Mouse (Mus musculus): ENCODE results near the gene Sesn3. TPM values are rescaled to one million over a fixed set of nuclear protein-coding genes. Genes with fewer than 3 reads are reported as not detected.

Sesn3 gene
- polyA plus RNA-seq, 1 experiment = 36.7 TPM

- peaks cover 9% of the 10 kb centered on the region for H3K4me1 ChIP-seq (ENCODE audit: control insufficient read depth, insufficient read depth, low read length)
- no peak for TF ChIP-seq CTCF (IDR thresholded peaks at IDR 0.05; ENCODE audit: extremely low read depth, insufficient read depth, low read length)
- TF ChIP-seq POLR2A (IDR thresholded peaks at IDR 0.05; ENCODE audit: extremely low read depth, insufficient read depth, low read length) = no peak
- no peak overlapping the region for H3K27ac ChIP-seq (ENCODE audit: insufficient read depth, low read length)
- no peak overlapping the region for H3K4me3 ChIP-seq (ENCODE audit: insufficient read depth, low read length)
Observed at GRCm38 (mm10) chr9:14299819-14300218, 25.0 kb downstream of the Sesn3 start.

GRCm38 (mm10) chr9:14300795-14301194, 25.9 kb downstream of the Sesn3 start:
- Histone ChIP-seq H3K4me1 (ENCODE audit: control insufficient read depth, insufficient read depth, low read length) (peaks cover 9% of the 10 kb centered on the region), H3K4me3 (ENCODE audit: insufficient read depth, low read length) (no peak overlapping the region), H3K27ac (ENCODE audit: insufficient read depth, low read length) (no peak overlapping the region)
- TF ChIP-seq CTCF (IDR thresholded peaks at IDR 0.05; ENCODE audit: extremely low read depth, insufficient read depth, low read length) (no peak), POLR2A (IDR thresholded peaks at IDR 0.05; ENCODE audit: extremely low read depth, insufficient read depth, low read length) (no peak)

DNA sequence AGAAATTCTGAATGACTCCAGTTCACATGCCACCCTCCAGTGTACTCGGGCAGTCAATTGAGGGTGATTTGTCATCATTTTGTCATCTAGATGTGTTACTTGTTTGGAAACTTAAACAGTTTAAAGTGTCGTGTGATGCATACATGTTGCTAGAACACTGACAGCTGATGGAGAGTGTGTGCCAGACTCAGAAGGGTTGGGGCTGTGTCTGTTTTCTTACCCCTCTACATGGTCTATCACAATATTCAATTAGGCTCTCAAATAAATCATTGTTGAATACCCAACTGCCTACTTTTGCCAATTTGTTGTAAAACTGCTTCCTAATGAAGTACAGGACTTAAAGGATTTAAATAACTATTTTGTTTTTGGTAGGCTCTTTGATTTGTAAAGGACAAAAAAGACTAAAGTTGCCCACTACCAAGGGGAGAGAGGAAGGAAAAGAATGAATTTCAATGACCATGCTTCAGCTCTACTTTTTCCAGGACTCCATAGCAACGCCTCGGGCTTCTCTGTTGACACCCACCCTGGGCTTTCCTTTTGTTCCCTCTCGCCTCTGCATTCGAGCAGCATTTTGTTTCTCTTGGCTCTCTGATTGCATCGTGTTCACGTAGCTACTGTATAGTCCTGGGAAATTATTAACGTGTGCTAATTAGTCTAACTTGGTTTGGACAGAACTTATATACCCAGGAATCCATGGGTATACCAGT, 29.5 kb downstream of the Sesn3 start:
- H3K27ac ChIP-seq (ENCODE audit: insufficient read depth, low read length) = no peak overlapping the region
- peaks cover 9% of the 10 kb centered on the region for H3K4me1 ChIP-seq (ENCODE audit: control insufficient read depth, insufficient read depth, low read length)
- TF ChIP-seq POLR2A (IDR thresholded peaks at IDR 0.05; ENCODE audit: extremely low read depth, insufficient read depth, low read length) (no peak), CTCF (IDR thresholded peaks at IDR 0.05; ENCODE audit: extremely low read depth, insufficient read depth, low read length) (no peak)
- no peak overlapping the region for H3K4me3 ChIP-seq (ENCODE audit: insufficient read depth, low read length)

DNA sequence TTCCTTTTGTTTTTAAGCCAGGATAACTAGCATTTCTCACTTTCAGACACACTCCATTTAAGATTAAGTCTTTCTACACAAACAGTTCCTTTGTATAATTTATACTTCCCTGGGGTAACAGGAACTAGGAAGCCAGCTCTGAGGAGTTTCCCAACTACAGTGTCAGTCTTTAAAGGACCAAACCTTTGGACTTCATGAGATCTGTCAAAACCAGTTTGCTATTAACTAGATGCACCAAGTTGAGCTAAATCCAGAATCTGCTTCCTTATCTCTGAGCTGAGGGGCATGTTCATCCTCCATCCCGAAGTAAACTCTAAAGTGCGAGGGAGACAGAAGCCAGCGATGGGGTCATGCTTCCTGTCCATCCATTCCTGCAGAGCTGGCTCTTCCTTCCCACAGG, 32.5 kb downstream of the Sesn3 start:
- TF ChIP-seq POLR2A (IDR thresholded peaks at IDR 0.05; ENCODE audit: extremely low read depth, insufficient read depth, low read length) = no peak
- no peak for TF ChIP-seq CTCF (IDR thresholded peaks at IDR 0.05; ENCODE audit: extremely low read depth, insufficient read depth, low read length)
- H3K4me3 ChIP-seq (ENCODE audit: insufficient read depth, low read length) = no peak overlapping the region
- no peak overlapping the region for H3K27ac ChIP-seq (ENCODE audit: insufficient read depth, low read length)
- H3K4me1 ChIP-seq (ENCODE audit: control insufficient read depth, insufficient read depth, low read length) = peaks cover 7% of the 10 kb centered on the region

DNA sequence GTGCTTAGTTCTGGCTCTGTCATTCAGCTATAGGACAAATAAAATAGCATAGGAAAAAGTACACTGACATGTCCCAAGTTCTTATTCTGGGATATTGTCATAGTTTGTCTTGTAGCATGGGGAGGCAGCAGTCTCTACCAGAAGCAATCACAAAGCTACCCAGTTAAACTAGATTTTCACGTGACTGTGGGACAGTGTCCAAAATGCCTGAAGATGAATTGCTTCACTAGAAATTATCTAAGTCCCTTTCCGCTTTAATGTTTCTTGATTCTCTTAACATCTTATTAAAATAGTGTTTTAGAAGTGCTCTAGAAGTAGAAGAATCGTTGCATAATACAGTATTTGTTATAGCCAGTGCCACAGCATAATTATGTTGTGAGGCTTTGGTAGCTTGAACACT, 39.1 kb downstream of the Sesn3 start:
- Histone ChIP-seq H3K4me3 (ENCODE audit: insufficient read depth, low read length) (no peak overlapping the region), H3K4me1 (ENCODE audit: control insufficient read depth, insufficient read depth, low read length) (no peaks in the 10 kb centered on the region), H3K27ac (ENCODE audit: insufficient read depth, low read length) (no peak overlapping the region)
- TF ChIP-seq POLR2A (IDR thresholded peaks at IDR 0.05; ENCODE audit: extremely low read depth, insufficient read depth, low read length) (no peak), CTCF (IDR thresholded peaks at IDR 0.05; ENCODE audit: extremely low read depth, insufficient read depth, low read length) (no peak)

DNA sequence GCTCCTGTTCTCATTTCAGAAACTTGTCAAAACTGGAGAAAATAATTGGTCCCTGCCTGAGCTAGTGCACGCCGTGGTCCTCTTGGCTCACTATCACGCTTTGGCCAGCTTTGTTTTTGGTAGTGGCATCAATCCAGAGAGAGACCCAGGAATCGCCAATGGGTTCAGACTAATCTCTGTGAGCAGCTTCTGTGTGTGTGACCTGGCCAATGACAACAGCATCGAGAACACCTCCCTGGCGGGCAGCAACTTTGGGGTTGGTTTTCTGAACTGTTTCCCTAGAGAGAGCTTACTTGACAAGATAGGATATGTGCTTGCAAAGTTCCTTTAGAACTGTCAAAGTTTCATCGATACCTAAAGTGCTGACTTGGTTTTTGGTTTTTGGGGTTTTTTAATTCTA, 39.6 kb downstream of the Sesn3 start:
- Histone ChIP-seq H3K4me3 (ENCODE audit: insufficient read depth, low read length) (no peak overlapping the region), H3K4me1 (ENCODE audit: control insufficient read depth, insufficient read depth, low read length) (no peaks in the 10 kb centered on the region), H3K27ac (ENCODE audit: insufficient read depth, low read length) (no peak overlapping the region)
- TF ChIP-seq CTCF (IDR thresholded peaks at IDR 0.05; ENCODE audit: extremely low read depth, insufficient read depth, low read length) = no peak
- no peak for TF ChIP-seq POLR2A (IDR thresholded peaks at IDR 0.05; ENCODE audit: extremely low read depth, insufficient read depth, low read length)

DNA sequence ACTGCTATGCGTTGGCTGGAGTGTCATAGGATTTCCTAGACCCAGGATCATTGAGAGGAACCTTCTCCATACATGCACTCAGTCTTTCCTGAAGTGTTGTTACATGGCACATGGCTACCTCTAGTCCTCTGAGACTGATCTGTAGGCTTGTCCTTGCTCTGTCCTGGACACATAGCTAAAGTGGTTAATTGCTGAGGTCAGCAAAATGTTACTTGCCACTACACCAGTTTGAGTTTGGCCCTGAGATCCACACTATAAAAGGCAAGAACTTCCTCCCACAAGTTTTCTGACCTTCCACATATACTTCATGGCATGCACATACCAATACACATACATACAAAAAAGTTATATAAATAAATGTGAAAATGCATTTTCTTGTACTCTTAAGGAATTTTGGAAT, 41.8 kb downstream of the Sesn3 start:
- no peak overlapping the region for H3K4me3 ChIP-seq (ENCODE audit: insufficient read depth, low read length)
- H3K4me1 ChIP-seq (ENCODE audit: control insufficient read depth, insufficient read depth, low read length) = no peaks in the 10 kb centered on the region
- no peak overlapping the region for H3K27ac ChIP-seq (ENCODE audit: insufficient read depth, low read length)
- TF ChIP-seq POLR2A (IDR thresholded peaks at IDR 0.05; ENCODE audit: extremely low read depth, insufficient read depth, low read length) (no peak), CTCF (IDR thresholded peaks at IDR 0.05; ENCODE audit: extremely low read depth, insufficient read depth, low read length) (no peak)

DNA sequence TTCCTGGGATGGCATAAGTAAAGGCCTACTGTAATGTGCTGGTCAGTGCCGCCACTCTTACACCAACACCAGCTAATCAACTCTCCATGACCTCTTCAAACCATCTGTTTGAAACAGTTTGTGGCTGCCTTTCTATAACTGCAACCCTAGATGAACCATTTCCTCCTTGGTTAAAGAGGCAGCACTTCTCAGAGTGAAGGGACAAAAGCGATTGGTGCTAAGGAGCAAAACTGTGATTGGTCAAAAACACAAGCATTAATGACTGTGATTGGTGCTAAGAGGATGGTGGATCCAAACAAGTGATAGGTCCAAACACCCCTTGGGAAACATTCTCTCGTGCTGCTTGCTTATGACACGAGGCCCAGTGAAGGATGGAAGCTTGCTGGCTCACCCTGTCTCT, 61.0 kb downstream of the Sesn3 start:
- no peak for TF ChIP-seq CTCF (IDR thresholded peaks at IDR 0.05; ENCODE audit: extremely low read depth, insufficient read depth, low read length)
- TF ChIP-seq POLR2A (IDR thresholded peaks at IDR 0.05; ENCODE audit: extremely low read depth, insufficient read depth, low read length) = no peak
- no peak overlapping the region for H3K27ac ChIP-seq (ENCODE audit: insufficient read depth, low read length)
- H3K4me1 ChIP-seq (ENCODE audit: control insufficient read depth, insufficient read depth, low read length) = peaks cover 3% of the 10 kb centered on the region; the same call in 1 of the 2 replicates
- H3K4me3 ChIP-seq (ENCODE audit: insufficient read depth, low read length) = no peak overlapping the region

DNA sequence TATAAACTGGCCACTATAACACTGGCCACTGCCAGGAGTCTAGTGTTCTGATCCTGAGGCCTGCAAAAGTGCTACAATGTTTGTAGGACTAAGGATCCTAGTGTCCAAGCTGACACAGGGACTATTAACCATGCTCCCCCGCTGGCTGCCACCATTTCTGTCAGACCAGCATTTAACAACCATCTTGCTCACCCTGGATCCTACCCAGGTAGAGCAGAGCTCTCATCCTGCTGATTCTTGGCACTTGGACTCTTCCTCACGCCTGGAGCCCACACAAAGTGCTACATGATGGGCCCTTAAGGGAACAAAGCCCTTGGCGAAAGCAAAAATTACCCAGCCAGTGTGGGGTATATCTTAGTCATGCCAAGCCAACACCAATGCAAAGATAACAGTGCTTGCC, 62.0 kb downstream of the Sesn3 start:
- Histone ChIP-seq H3K4me1 (ENCODE audit: control insufficient read depth, insufficient read depth, low read length) (peaks cover 3% of the 10 kb centered on the region; the same call in 1 of the 2 replicates), H3K4me3 (ENCODE audit: insufficient read depth, low read length) (no peak overlapping the region), H3K27ac (ENCODE audit: insufficient read depth, low read length) (no peak overlapping the region)
- TF ChIP-seq POLR2A (IDR thresholded peaks at IDR 0.05; ENCODE audit: extremely low read depth, insufficient read depth, low read length) (no peak), CTCF (IDR thresholded peaks at IDR 0.05; ENCODE audit: extremely low read depth, insufficient read depth, low read length) (no peak)

GRCm38 (mm10) chr9:14338701-14339100, 63.8 kb downstream of the Sesn3 start:
- Histone ChIP-seq H3K4me3 (ENCODE audit: insufficient read depth, low read length) (no peak overlapping the region), H3K27ac (ENCODE audit: insufficient read depth, low read length) (no peak overlapping the region), H3K4me1 (ENCODE audit: control insufficient read depth, insufficient read depth, low read length) (peaks cover 3% of the 10 kb centered on the region; the same call in 1 of the 2 replicates)
- TF ChIP-seq POLR2A (IDR thresholded peaks at IDR 0.05; ENCODE audit: extremely low read depth, insufficient read depth, low read length) (no peak), CTCF (IDR thresholded peaks at IDR 0.05; ENCODE audit: extremely low read depth, insufficient read depth, low read length) (no peak)

Measured in cortical plate, adult 2 months (tissue).